Mouse (Mus musculus): ENCODE measurements around the gene Gmppb. TPM values are rescaled to one million over a fixed set of nuclear protein-coding genes. Genes with fewer than 3 reads are reported as not detected.
A peak's percentile ranks its signal among the peaks of the same experiment; 100 is the strongest.
"Not testable (repeated sequence)": the region's sequence is repeated elsewhere in the genome, so short reads cannot be mapped to it uniquely, and the experiment has no call there.

The Gmppb gene
- total and polyA plus RNA-seq, 3 experiments, result 17.9 to 20.9 (median 19.2) TPM

DNA sequence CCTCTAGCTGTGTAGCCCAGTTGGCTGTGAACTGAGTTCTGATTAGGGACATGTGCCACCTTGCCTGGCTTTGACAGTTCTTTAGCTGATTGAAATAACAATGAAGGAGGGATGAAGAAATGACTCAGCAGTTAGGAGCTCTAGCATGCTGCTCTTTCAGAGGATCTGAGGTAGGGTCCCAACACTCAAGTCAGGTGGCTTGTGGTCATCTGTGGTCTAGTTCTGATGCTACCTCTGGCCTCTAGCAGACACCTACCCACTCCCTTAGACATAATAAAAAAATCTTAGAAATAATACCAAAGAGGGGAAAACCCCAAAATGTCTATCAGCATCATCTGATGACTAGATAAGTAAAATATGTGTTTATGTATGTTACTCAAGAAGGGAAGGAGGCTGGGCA, 38.7 kb upstream of the Gmppb start:
- H3K9me3 ChIP-seq (replicated peaks; ENCODE audit: low read length), result no peaks in the 10 kb centered on the region
- no peak overlapping the region; the same call in 1 of the 2 replicates for H3K9ac ChIP-seq (ENCODE audit: insufficient read depth, low read depth)
- TF ChIP-seq MXI1 (IDR thresholded peaks at IDR 0.05; ENCODE audit: low read depth, low read length), result peak; percentile 78
- TF ChIP-seq BHLHE40 (IDR thresholded peaks at IDR 0.05; ENCODE audit: low read depth, low read length), result 0 out of 2 replicates have a peak, but pooled peaks have one; percentile 39
- peak; percentile 46; the same call in 1 of the 2 replicates for TF ChIP-seq MAFK (IDR thresholded peaks at IDR 0.05; ENCODE audit: insufficient replicate concordance, low read length)
- TF ChIP-seq MAX (IDR thresholded peaks at IDR 0.05; ENCODE audit: low read length), result peak; percentile 39; the same call in 1 of the 2 replicates
- TF ChIP-seq IRF4 (IDR thresholded peaks at IDR 0.05; ENCODE audit: low read depth, low read length), result peak; percentile 57
- TF ChIP-seq USF2 (conservative IDR thresholded peaks at IDR 0.05; ENCODE audit: low read depth, low read length), result no peak
- 0 out of 2 replicates have a peak, but pooled peaks have one; percentile 15 for TF ChIP-seq MYC (IDR thresholded peaks at IDR 0.05; ENCODE audit: low read depth, low read length)
- peak; percentile 34; the same call in 1 of the 2 replicates for TF ChIP-seq EP300 (IDR thresholded peaks at IDR 0.05; ENCODE audit: low read length)
- TF ChIP-seq UBTF (IDR thresholded peaks at IDR 0.05; ENCODE audit: low read depth, low read length), result no peak
- no peak for TF ChIP-seq USF1 (IDR thresholded peaks at IDR 0.05; ENCODE audit: low read depth, low read length)
- peaks cover 44% of the 10 kb centered on the region for H3K79me2 ChIP-seq (replicated peaks; ENCODE audit: control insufficient read depth, extremely low read depth, insufficient read depth, poor library complexity, severe bottlenecking)
- peak overlapping the region in 1 of 3 experiments; percentile 14 for H3K4me3 ChIP-seq (replicated peaks in 1 of 3; ENCODE audit: low read depth in 2 of 3, low read length in 2 of 3, poor library complexity in 1 of 3)
- H3K27me3 ChIP-seq (replicated peaks), result no peaks in the 10 kb centered on the region
- peak; percentile 37 for DNase-seq (ENCODE audit: extremely low read depth)
- H3K4me2 ChIP-seq (ENCODE audit: insufficient read depth, low read depth, poor library complexity, severe bottlenecking), result no peak overlapping the region
- dilution Hi-C loops (cut with MboI; ENCODE audit: extremely low pct_ligation_motif_present, extremely low pct_unique_long_range_greater_than_20kb, low sequenced_read_pairs) (no loop called here), in situ Hi-C loops (cut with MboI; ENCODE audit: low pct_ligation_motif_present, low pct_unique_long_range_greater_than_20kb, low sequenced_read_pairs) (no loop called here)
- H3K27ac ChIP-seq (ENCODE audit: insufficient read depth, low read depth), result no peak overlapping the region
- peaks cover 4 to 29% of the 10 kb centered on the region in 2 experiments; a peak in 3 of 4 replicates for H3K4me1 ChIP-seq (ENCODE audit: control insufficient read depth in 1 of 2, insufficient read depth in 2 of 2)
- peaks cover 6 to 37% of the 10 kb centered on the region in 2 experiments for H3K36me3 ChIP-seq (replicated peaks in 1 of 2; ENCODE audit: control insufficient read depth in 1 of 2, insufficient read depth in 1 of 2, low read length in 1 of 2)

DNA sequence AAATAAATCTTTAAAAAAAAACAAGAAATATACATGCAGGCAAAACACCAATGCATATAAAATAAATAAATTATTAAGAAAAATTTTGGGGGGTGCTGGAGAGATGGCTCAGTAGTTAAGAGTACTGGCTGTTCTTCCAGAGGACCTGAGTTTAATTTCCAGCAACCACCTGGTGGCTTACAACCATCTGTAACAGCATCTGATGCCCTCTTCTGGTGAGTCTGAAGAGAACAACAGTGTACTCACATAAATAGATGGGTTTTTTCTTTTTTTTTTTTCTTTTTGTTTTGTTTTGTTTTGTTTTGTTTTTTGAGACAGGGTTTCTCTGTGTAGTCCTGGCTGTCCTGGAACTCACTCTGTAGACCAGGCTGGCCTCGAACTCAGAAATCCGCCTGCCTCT, 35.5 kb upstream of the Gmppb start:
- H3K4me2 ChIP-seq (ENCODE audit: insufficient read depth, low read depth, poor library complexity, severe bottlenecking); DNase-seq (ENCODE audit: extremely low read depth); in situ Hi-C loops (cut with MboI; ENCODE audit: low pct_ligation_motif_present, low pct_unique_long_range_greater_than_20kb, low sequenced_read_pairs); H3K27ac ChIP-seq (ENCODE audit: insufficient read depth, low read depth); H3K4me3 ChIP-seq (replicated peaks in 1 of 3; ENCODE audit: low read depth in 2 of 3, low read length in 2 of 3, poor library complexity in 1 of 3); dilution Hi-C loops (cut with MboI; ENCODE audit: extremely low pct_ligation_motif_present, extremely low pct_unique_long_range_greater_than_20kb, low sequenced_read_pairs); H3K9me3 ChIP-seq (replicated peaks; ENCODE audit: low read length); H3K9ac ChIP-seq (ENCODE audit: insufficient read depth, low read depth); H3K27me3 ChIP-seq (replicated peaks): not testable (repeated sequence)
- peak in 1 of 2 experiments; percentile 38; a peak in 2 of 4 replicates for TF ChIP-seq CTCF (conservative IDR thresholded peaks at IDR 0.05 in 1 of 2, IDR thresholded peaks at IDR 0.05 in 1 of 2; ENCODE audit: low read depth in 2 of 2, low read length in 2 of 2)
- TF ChIP-seq SMC3 (IDR thresholded peaks at IDR 0.05; ENCODE audit: low read depth, low read length), result peak; percentile 14; the same call in 1 of the 2 replicates
- Histone ChIP-seq H3K4me1 (ENCODE audit: control insufficient read depth in 1 of 2, insufficient read depth in 2 of 2) (peaks cover 4 to 20% of the 10 kb centered on the region in 2 experiments; a peak in 3 of 4 replicates), H3K36me3 (replicated peaks in 1 of 2; ENCODE audit: control insufficient read depth in 1 of 2, insufficient read depth in 1 of 2, low read length in 1 of 2) (peaks cover 8 to 46% of the 10 kb centered on the region in 2 experiments), H3K79me2 (replicated peaks; ENCODE audit: control insufficient read depth, extremely low read depth, insufficient read depth, poor library complexity, severe bottlenecking) (peaks cover 19% of the 10 kb centered on the region)

DNA sequence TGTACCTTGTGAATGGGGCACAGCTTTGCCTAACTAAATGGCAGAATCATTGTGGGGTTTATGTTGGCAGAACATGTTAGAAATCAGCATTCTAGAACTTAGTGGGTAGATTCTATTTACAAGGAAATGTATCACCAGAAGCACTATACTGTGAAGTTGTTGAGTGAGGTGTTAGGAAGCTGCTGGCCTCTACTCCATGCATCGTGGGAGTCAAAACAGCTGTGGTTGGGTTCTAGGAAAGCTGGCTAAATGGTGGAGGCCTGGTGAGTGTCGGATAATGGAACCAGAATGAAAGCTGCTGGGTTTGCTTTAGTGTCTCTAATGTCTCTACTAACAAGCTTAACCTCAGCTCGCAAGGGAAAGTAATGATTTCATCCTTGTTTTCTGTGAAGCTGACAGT, 31.9 kb upstream of the Gmppb start:
- Histone ChIP-seq H3K79me2 (replicated peaks; ENCODE audit: control insufficient read depth, extremely low read depth, insufficient read depth, poor library complexity, severe bottlenecking) (peaks cover 16% of the 10 kb centered on the region), H3K27ac (ENCODE audit: insufficient read depth, low read depth) (no peak overlapping the region), H3K9ac (ENCODE audit: insufficient read depth, low read depth) (no peak overlapping the region), H3K4me3 (replicated peaks in 1 of 3; ENCODE audit: low read depth in 2 of 3, low read length in 2 of 3, poor library complexity in 1 of 3) (no peak overlapping the region), H3K27me3 (replicated peaks) (no peaks in the 10 kb centered on the region), H3K36me3 (replicated peaks in 1 of 2; ENCODE audit: control insufficient read depth in 1 of 2, insufficient read depth in 1 of 2, low read length in 1 of 2) (peaks cover 8 to 41% of the 10 kb centered on the region in 2 experiments), H3K4me1 (ENCODE audit: control insufficient read depth in 1 of 2, insufficient read depth in 2 of 2) (peaks cover 0 to 15% of the 10 kb centered on the region in 2 experiments; a peak in 2 of 4 replicates), H3K9me3 (replicated peaks; ENCODE audit: low read length) (no peaks in the 10 kb centered on the region), H3K4me2 (ENCODE audit: insufficient read depth, low read depth, poor library complexity, severe bottlenecking) (no peak overlapping the region)
- dilution Hi-C loops (cut with MboI; ENCODE audit: extremely low pct_ligation_motif_present, extremely low pct_unique_long_range_greater_than_20kb, low sequenced_read_pairs) (no loop called here), in situ Hi-C loops (cut with MboI; ENCODE audit: low pct_ligation_motif_present, low pct_unique_long_range_greater_than_20kb, low sequenced_read_pairs) (no loop called here)
- no peak for DNase-seq (ENCODE audit: extremely low read depth)
- no peak for TF ChIP-seq USF2 (conservative IDR thresholded peaks at IDR 0.05; ENCODE audit: low read depth, low read length)
- no peak for TF ChIP-seq JUN (IDR thresholded peaks at IDR 0.05; ENCODE audit: insufficient read depth, low read depth, low read length)
- TF ChIP-seq UBTF (IDR thresholded peaks at IDR 0.05; ENCODE audit: low read depth, low read length), result no peak
- TF ChIP-seq ZKSCAN1 (IDR thresholded peaks at IDR 0.05; ENCODE audit: borderline replicate concordance, low read depth, low read length), result no peak
- TF ChIP-seq HCFC1 (IDR thresholded peaks at IDR 0.05; ENCODE audit: low read depth, low read length), result no peak
- no peak for TF ChIP-seq TBP (conservative IDR thresholded peaks at IDR 0.05; ENCODE audit: low read depth, low read length)
- TF ChIP-seq SIN3A (IDR thresholded peaks at IDR 0.05; ENCODE audit: low read length), result no peak
- no peak for TF ChIP-seq RAD21 (IDR thresholded peaks at IDR 0.05; ENCODE audit: low read depth, low read length)
- no peak for TF ChIP-seq JUND (conservative IDR thresholded peaks at IDR 0.05; ENCODE audit: low read depth, low read length)
- TF ChIP-seq MAX (IDR thresholded peaks at IDR 0.05; ENCODE audit: low read length), result no peak
- no peak for TF ChIP-seq PAX5 (IDR thresholded peaks at IDR 0.05; ENCODE audit: low read length)
- no peak for TF ChIP-seq EP300 (IDR thresholded peaks at IDR 0.05; ENCODE audit: low read length)
- TF ChIP-seq ETS1 (conservative IDR thresholded peaks at IDR 0.05; ENCODE audit: low read depth, low read length), result no peak
- no peak for TF ChIP-seq TCF12 (IDR thresholded peaks at IDR 0.05; ENCODE audit: low read depth, low read length)
- TF ChIP-seq IRF4 (IDR thresholded peaks at IDR 0.05; ENCODE audit: low read depth, low read length), result no peak
- no peak for TF ChIP-seq MXI1 (IDR thresholded peaks at IDR 0.05; ENCODE audit: low read depth, low read length)
- no peak for TF ChIP-seq MYC (IDR thresholded peaks at IDR 0.05; ENCODE audit: low read depth, low read length)
- TF ChIP-seq NRF1 (IDR thresholded peaks at IDR 0.05; ENCODE audit: low read depth, low read length), result no peak

Data from CH12.LX (cell line).